Mouse (Mus musculus): ENCODE data around the gene Mmp9. TPM values are rescaled to one million over a fixed set of nuclear protein-coding genes. Genes with fewer than 3 reads are reported as not detected.

Mmp9 gene
- total RNA-seq (2021) = 1 to 10 TPM in 1 of 2 experiments, under 1 TPM in 1; 0.46 to 1.1 TPM
- long read RNA-seq, experiment 1 = 0 reads
- long read RNA-seq, experiment 2 = 0 reads

DNA sequence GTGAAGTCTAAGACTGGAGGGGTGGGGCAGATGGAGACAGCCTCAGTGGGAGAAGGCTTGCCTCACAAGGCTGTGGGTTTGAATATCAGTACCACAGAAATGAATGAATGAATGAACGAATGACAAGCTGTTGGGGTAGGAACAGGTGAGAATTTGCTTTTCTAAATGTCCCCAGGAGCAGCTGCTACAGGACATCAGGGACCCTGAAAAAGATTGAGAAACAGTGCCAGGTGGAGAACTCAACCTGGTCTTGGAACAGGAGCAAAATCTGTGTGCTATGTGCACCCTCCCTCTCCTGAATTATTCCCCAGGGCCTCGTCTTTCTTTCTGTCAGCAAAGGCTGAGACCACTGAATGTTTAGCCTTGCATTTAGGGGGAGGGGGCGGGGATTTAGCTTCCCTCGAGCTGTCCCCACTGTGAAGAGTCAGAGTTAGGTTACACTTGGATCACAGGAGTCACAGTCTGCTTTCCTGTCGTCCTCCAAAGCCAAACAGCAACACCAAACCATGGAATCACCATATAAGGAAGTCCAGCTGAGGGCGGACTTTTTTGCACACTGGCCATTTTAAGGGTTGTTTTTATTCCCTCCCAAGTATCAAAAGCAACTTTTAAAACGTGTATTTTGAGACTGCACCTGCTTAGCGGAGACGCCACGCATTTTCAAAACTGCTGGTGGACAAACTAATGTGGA, at the start of gene Mmp9:
Mmp9 (plus strand) TSS at position 641 of the 691 bp plus-strand sequence.
- Histone ChIP-seq H3K4me3 (no peak within 1 kb of the TSS), H3K27ac (no peak within 1 kb of the TSS)
- intact Hi-C loops (cut with DNase I) = no loop called here
- no peak for DNase-seq
- TF ChIP-seq CTCF (IDR thresholded peaks at IDR 0.05) = no peak

DNA sequence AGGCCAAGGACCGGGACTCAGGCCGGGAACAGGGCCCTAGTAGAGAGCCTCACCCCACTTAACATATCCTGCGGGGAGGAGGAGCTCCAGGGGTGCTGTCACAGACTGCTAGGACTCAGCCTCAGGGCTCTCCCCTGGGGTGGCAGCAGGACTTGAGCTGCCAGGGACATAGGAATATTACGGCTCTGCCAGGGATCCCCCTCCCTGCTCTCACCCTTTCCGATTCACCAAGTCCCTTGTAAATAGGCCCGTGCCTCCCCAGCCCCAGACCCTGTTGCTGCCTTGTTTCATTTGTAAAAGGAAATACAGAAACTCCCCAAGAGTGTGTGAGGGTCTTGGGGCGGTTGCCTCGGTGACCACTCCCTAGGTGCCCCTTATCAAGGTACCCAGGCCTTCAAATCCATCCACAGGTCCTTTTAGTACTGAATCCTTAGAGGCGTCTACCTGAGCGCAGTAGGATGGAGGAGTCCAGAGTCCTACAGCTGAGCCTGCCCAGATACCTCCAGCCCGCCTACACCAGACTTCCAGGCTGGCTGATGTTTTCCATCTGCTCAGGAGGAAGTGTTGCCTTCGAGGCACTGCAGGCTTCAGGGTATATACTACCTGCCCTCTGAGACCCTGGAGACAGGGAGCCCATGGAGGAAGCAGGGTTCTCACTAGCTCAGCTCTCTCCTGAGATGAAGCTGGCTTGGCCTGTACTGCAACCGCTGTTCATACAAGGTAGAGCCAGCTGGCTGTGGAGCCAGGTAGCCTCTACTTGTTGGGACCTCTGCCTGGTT, 49.3 kb upstream of the Mmp9 start:
- peak overlapping the region; percentile 85 for H3K27ac ChIP-seq
- TF ChIP-seq CTCF (IDR thresholded peaks at IDR 0.05) = no peak
- H3K4me3 ChIP-seq = peak overlapping the region; percentile 15
- peak; percentile 21 for DNase-seq
- intact Hi-C loops (cut with DNase I) = no loop called here

DNA sequence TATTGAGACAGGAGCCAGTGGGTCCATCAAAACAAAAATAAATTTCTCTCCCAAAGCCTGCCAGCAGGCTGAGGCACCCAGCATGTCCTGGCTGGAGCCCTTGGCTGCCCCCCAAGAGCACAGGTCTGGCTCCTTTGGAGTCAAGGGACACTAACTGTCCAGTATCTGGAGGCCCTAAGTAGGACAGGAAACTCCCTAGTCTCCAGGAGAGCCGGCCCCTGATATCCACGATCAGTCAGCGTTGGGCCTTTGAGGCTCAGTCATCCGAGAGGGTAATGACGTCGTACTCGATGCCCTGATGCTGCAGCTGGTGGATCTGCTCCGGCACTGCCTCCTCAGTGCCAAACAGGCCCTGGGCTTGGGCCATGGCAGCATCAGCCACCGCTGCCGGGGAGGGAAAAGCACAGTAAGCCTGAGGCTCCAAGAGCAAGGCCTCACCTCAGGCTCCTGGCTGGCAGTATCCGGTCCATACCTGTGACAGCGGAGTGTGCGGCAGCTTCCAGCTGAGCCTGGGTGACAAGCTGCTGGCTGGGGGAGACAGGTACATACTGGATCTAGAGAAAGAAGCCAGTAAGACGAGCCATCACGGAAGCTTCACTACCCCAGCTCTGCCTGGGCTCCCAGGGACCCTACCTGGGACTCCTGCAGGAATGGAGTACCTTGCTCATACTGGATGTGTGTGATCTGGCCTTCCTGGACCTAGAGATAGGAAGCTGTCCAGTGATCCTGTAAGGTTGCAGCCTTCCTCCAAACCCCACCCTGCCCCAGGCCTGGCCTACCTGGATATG, 48.5 kb upstream of the Mmp9 start:
- Histone ChIP-seq H3K4me3 (peak overlapping the region; percentile 38), H3K27ac (peak overlapping the region; percentile 85)
- no peak for TF ChIP-seq CTCF (IDR thresholded peaks at IDR 0.05)
- intact Hi-C loops (cut with DNase I) = no loop called here
- DNase-seq = peak; percentile 90

- no peak for DNase-seq
- TF ChIP-seq CTCF (IDR thresholded peaks at IDR 0.05) = no peak
- Histone ChIP-seq H3K4me3 (peak overlapping the region; percentile 38), H3K27ac (peak overlapping the region; percentile 85)
- intact Hi-C loops (cut with DNase I) = no loop called here
These were observed 47.8 kb upstream of the Mmp9 start for GRCm38 (mm10) chr2:164892696-164893216.

GRCm38 (mm10) chr2:164894048-164894447, 46.5 kb upstream of the Mmp9 start:
- no peak overlapping the region for H3K4me3 ChIP-seq
- intact Hi-C loops (cut with DNase I) = no loop called here
- DNase-seq = peak; percentile 27
- peak overlapping the region; percentile 85 for H3K27ac ChIP-seq
- TF ChIP-seq CTCF (IDR thresholded peaks at IDR 0.05) = no peak

DNA sequence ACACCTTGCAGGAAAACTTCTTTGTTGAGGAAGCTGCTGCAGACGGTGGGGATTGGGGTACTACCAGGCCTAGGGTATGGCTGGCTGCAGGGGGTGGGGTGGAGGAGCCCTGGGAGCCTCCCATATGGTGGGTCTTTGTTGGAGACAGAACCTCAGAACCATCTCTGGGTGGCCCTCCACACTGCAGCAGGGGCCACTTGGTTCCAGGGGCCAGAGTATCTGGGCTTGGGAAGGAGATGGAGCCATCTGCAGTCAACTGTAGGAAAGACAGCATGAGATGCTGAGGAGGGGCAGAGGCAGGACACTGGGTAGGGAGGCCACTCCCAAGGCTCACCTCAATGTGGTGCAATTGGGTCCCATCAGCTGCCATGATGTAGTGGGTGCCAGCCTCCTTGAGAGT, 45.9 kb upstream of the Mmp9 start:
- peak; percentile 16; the same call in 1 of the 2 replicates for TF ChIP-seq CTCF (IDR thresholded peaks at IDR 0.05)
- intact Hi-C loops (cut with DNase I) = no loop called here
- no peak overlapping the region for H3K4me3 ChIP-seq
- peak overlapping the region; percentile 48; the same call in 1 of the 2 replicates for H3K27ac ChIP-seq
- DNase-seq = peak; percentile 23

GRCm38 (mm10) chr2:164895885-164896284, 44.7 kb upstream of the Mmp9 start:
- no peak overlapping the region for H3K4me3 ChIP-seq
- DNase-seq = no peak
- no peak for TF ChIP-seq CTCF (IDR thresholded peaks at IDR 0.05)
- no peak overlapping the region for H3K27ac ChIP-seq
- intact Hi-C loops (cut with DNase I) = no loop called here

DNA sequence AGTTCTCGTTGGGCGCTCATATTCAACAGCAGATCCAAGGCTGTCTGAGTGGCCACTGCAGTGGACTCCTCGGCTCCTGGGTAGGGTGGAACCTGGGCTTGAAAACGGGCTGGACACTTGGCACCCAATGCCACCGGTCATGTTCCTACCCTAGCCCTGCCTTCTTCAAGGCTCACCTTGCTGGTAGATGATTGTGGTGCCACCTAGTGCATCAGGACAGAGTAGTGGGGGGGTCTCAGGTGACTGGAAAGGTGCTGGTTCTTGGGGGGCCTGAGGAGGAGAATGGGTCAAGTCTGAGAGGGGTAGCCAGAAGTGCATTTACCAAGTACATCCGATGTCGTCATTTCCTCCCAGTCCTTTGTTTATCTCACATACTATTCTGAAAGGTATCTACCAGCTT, 42.6 kb upstream of the Mmp9 start:
- no peak for DNase-seq
- peak; percentile 39; the same call in 1 of the 2 replicates for TF ChIP-seq CTCF (IDR thresholded peaks at IDR 0.05)
- Histone ChIP-seq H3K27ac (no peak overlapping the region), H3K4me3 (no peak overlapping the region)
- intact Hi-C loops (cut with DNase I) = no loop called here

- intact Hi-C loops (cut with DNase I) = no loop called here
- peak; percentile 17 for DNase-seq
- no peak for TF ChIP-seq CTCF (IDR thresholded peaks at IDR 0.05)
- no peak overlapping the region for H3K27ac ChIP-seq
- no peak overlapping the region for H3K4me3 ChIP-seq
These were observed 41.5 kb upstream of the Mmp9 start for GRCm38 (mm10) chr2:164899034-164899433.

GRCm38 (mm10) chr2:164899723-164900459, 40.7 kb upstream of the Mmp9 start:
- Histone ChIP-seq H3K27ac (no peak overlapping the region), H3K4me3 (no peak overlapping the region)
- DNase-seq = no peak
- no peak for TF ChIP-seq CTCF (IDR thresholded peaks at IDR 0.05)
- intact Hi-C loops (cut with DNase I) = no loop called here

GRCm38 (mm10) chr2:164901380-164901779, 39.2 kb upstream of the Mmp9 start:
- intact Hi-C loops (cut with DNase I) = no loop called here
- Histone ChIP-seq H3K27ac (peak overlapping the region; percentile 72), H3K4me3 (no peak overlapping the region)
- peak; percentile 57 for DNase-seq
- TF ChIP-seq CTCF (IDR thresholded peaks at IDR 0.05) = no peak

- DNase-seq = no peak
- no peak overlapping the region for H3K27ac ChIP-seq
- intact Hi-C loops (cut with DNase I) = no loop called here
- TF ChIP-seq CTCF (IDR thresholded peaks at IDR 0.05) = no peak
- H3K4me3 ChIP-seq = no peak overlapping the region
These were observed 37.1 kb upstream of the Mmp9 start for GRCm38 (mm10) chr2:164903496-164903895.
